8 mouse cellular contexts compared by ENCODE assay signal in genomic region chr2:116071571-116072320, GRCm38 (mm10). TPM values are rescaled to one million over a fixed set of nuclear protein-coding genes. Genes with fewer than 3 reads are reported as not detected.
DNase-seq lines count a peak whose midpoint lies in the region; ATAC-seq and TF ChIP-seq lines count a peak whose summit lies in the region.

No protein-coding gene starts in this region.

- no peaks in the 10 kb centered on the region for H3K9me3 ChIP-seq in heart, embryonic 10.5 days
- no peaks in the 10 kb centered on the region for H3K9me3 ChIP-seq in liver, embryonic 15.5 days (replicated peaks)

- TF ChIP-seq CTCF in brain, embryonic 14.5 days (IDR thresholded peaks at IDR 0.05; ENCODE audit: borderline replicate concordance, extremely low read depth, insufficient read depth, insufficient read length): peak; percentile 85

- H3K36me3 ChIP-seq in heart, embryonic 10.5 days: no peaks in the 10 kb centered on the region
- no peaks in the 10 kb centered on the region for H3K36me3 ChIP-seq in liver, embryonic 15.5 days (replicated peaks)

- peaks cover 5% of the 10 kb centered on the region for H3K27me3 ChIP-seq in heart, embryonic 10.5 days (ENCODE audit: insufficient read depth, poor library complexity, severe bottlenecking)
- peaks cover 99% of the 10 kb centered on the region for H3K27me3 ChIP-seq in liver, embryonic 15.5 days

- H3K4me2 ChIP-seq in liver, embryonic 15.5 days: peak overlapping the region; percentile 35

- peak overlapping the region; percentile 93 for H3K4me3 ChIP-seq in heart, embryonic 10.5 days
- peak overlapping the region; percentile 22; the same call in 1 of the 2 replicates for H3K4me3 ChIP-seq in liver, embryonic 15.5 days (replicated peaks)

- no peak overlapping the region for H3K9ac ChIP-seq in liver, embryonic 15.5 days

- no peak for ATAC-seq in liver, embryonic 15.5 days (ENCODE audit: insufficient read depth)

- WGBS in heart, embryonic 10.5 days: 2% methylated on average over 25 of the region's 25 CpGs
- WGBS in liver, embryonic 15.5 days (ENCODE audit: insufficient replicate concordance): 2% methylated on average over 25 of the region's 25 CpGs

- DNase-seq in ovary, postnatal 36 days (ENCODE audit: low spot score): peak; percentile 61
- DNase-seq in ovary, adult 18-20 months (ENCODE audit: low spot score): no peak
- peak; percentile 91 for DNase-seq in brain, embryonic 14.5 days (ENCODE audit: low read depth)
- peak; percentile 83 for DNase-seq in heart, embryonic 10.5 days (ENCODE audit: low spot score)
- peak; percentile 79 for DNase-seq in kidney, adult 18-20 months
- DNase-seq in neural tube, embryonic 10.5 days (ENCODE audit: extremely low spot score, low spot score): peak; percentile 65
- no peak for DNase-seq in spleen, postnatal 4 days (ENCODE audit: low spot score in 2 of 2)

- H3K27ac ChIP-seq in heart, embryonic 10.5 days: peak overlapping the region; percentile 99
- H3K27ac ChIP-seq in liver, embryonic 15.5 days (replicated peaks): no peak overlapping the region

- H3K4me1 ChIP-seq in heart, embryonic 10.5 days: peaks cover 36% of the 10 kb centered on the region
- H3K4me1 ChIP-seq in liver, embryonic 15.5 days (replicated peaks): peaks cover 3% of the 10 kb centered on the region

- no peak for TF ChIP-seq POLR2A in brain, embryonic 14.5 days (IDR thresholded peaks at IDR 0.05; ENCODE audit: borderline replicate concordance, extremely low read depth, insufficient read depth, insufficient read length, poor library complexity, severe bottlenecking)

RNA-seq across cellular contexts. Expression of gene Meis2, which starts 6.1 kb away (rescaled TPM):
- 134 and 209 TPM in 2 replicates for polyA plus RNA-seq in brain, embryonic 14.5 days (2012; rRNA removed)
- polyA plus RNA-seq in heart, embryonic 10.5 days (2016; fragmentation: Nextera tagmentation; extraction: Ambion mirVana): 45.2 and 62.7 TPM in 2 replicates
- 1.4 and 2.3 TPM in 2 replicates for polyA plus RNA-seq in liver, embryonic 15.5 days (2015; fragmentation: Nextera tagmentation; extraction: Ambion mirVana)

Comparison
In these comparisons a context has a peak if more than half of its experiments do, and no peak if none do; other contexts are left out.
1. DNase-seq: peak in ovary, postnatal 36 days (single experiment), brain, embryonic 14.5 days (single experiment), heart, embryonic 10.5 days (single experiment), kidney, adult 18-20 months (single experiment) and neural tube, embryonic 10.5 days (single experiment); none in ovary, adult 18-20 months (single experiment) and spleen, postnatal 4 days (0 of 2).
2. RNA of gene Meis2, which starts 6.1 kb away (polyA plus RNA-seq): 134 to 209 TPM in brain, embryonic 14.5 days and 45.2 to 62.7 TPM in heart, embryonic 10.5 days; 1.4 to 2.3 TPM in liver, embryonic 15.5 days; every median in the first group is over 10 times any median in the second.